Mouse (Mus musculus) leukemia stem cell, adult 10-12 weeks (primary cell): Measurements from ENCODE around the gene Vmn2r2. TPM values are rescaled to one million over a fixed set of nuclear protein-coding genes. Genes with fewer than 3 reads are reported as not detected.

ENCODE experiments used
- polyA plus RNA-seq: library from polyadenylated mRNA; stranded (reverse); fragments of >175 nt; gene quantifications from 2 replicates; pipeline ENCODE4 v1.2.3, GENCODE M21; 2012; ENCODE audit warnings: low replicate concordance

Gene Vmn2r2
- polyA plus RNA-seq: not detected in 2 replicates

GRCm38 (mm10) chr3:64141878-64142508, at the start of gene Vmn2r2:
TSS of gene Vmn2r2 (minus strand) at chr3:64141928.

DNA sequence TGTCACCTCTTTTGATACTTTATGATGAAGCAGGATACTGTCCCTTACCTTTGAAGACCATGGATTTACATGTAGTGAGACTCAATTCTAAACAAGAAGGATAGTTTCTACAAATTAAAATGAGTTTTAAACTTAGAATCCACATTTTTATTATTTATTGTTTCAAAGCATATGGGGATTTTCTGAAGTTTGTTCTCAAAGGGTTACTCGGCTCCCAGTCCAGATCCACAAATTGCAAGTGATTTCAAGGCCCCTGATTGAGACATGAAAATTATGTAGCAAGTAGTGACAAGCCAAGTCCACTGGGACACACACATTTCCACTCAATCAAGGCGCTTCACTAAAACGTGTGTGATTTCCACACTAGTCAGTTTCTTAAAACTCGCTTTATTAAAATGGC, 60.5 kb downstream of the Vmn2r2 start, which contains the start of gene Vmn2r1:
Gene Vmn2r1, plus strand, starts transcription at position 301 of the 400 bp plus-strand sequence.

Other genes starting within 250 kb of the Vmn2r2 start
- gene Plch1, start 242.5 kb downstream of the Vmn2r2 start, polyA plus RNA-seq: not detected in 2 replicates
- gene E130311K13Rik, start 212.5 kb downstream of the Vmn2r2 start, polyA plus RNA-seq: 2.4 TPM in 2 replicates
- gene Slc33a1, start 177.2 kb downstream of the Vmn2r2 start, polyA plus RNA-seq: 33.7 and 40.3 TPM in 2 replicates
- 0.81 and 3.3 TPM in 2 replicates for gene Gmps, start 165.8 kb downstream of the Vmn2r2 start, polyA plus RNA-seq
- gene Vmn2r1, start 60.4 kb downstream of the Vmn2r2 start, polyA plus RNA-seq: not detected in 2 replicates
- gene Vmn2r3, start 147.8 kb upstream of the Vmn2r2 start, polyA plus RNA-seq: 0.01 TPM in 1 of 2 replicates, not detected in the other